Mouse (Mus musculus): ENCODE results near the gene Myo1h.

Gene Myo1h

GRCm38 (mm10) chr5:114296693-114297631 lies 8.0 kb downstream of the Myo1h start:
- no peak for DNase-seq (ENCODE audit: low spot score)

DNA sequence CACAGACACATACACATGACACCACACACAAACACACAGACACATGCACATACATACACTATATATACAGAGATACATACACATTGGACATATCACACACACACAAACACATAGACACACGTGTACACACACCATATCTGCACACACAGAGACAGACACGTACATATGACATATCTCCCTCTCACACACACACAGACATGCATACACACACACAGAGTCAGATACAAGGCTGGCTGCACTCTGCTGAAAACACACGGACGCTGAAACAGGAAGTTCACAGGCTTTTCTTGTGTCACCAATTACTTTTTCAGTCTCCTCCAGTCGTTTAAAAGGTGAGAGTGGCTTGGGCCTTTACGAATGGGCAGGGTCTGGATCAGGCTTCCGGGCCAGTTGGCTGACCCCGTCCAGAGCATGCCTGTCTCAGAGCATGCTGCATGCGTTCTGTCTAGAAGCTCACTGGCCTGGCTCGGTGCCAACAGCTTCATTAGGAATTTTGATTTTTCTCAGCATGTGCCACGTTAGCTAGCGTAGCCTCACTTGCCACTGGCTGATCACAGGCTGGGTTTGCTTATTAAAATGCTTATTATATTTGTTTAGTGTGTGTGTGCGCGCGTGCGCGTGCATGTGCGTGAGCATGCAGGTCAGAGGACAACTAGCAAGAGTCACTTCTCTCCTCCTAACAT lies 9.4 kb downstream of the Myo1h start:
- DNase-seq (ENCODE audit: low spot score), result no peak

DNA sequence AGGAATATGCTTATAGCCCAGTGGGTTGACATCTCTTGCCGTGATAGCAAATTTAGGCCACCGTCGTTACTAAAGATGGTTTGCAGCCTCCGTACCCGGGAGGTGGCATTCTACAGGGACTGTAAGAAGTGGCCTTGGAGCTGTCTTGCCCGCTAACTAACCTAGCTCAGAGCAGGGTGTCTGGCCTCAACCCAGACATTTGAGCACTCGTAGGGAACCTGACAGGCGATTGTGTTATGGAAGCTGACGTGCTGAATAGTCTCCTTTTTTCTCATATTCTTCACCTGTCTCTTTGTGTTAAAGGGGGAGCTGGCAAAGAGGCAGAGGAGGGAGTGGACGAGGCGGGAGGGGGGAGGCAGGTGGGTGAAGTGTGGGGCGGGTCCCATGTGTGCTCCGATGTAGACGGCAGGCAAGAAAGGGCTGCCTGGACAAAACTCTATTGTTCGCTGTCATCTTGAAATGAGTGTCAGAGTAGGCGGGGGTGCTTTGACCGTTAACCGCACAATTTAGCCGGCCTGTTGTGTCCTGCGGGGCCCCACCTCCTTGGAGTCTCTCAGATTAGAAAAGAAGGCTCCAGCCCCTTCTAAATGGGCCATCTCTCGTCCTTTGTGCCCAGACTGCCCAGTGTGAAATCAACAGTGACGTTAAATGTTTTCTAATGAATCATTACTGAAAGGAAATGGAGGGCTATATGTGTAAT lies 10.3 kb downstream of the Myo1h start:
- no peak for DNase-seq (ENCODE audit: low spot score)

DNA sequence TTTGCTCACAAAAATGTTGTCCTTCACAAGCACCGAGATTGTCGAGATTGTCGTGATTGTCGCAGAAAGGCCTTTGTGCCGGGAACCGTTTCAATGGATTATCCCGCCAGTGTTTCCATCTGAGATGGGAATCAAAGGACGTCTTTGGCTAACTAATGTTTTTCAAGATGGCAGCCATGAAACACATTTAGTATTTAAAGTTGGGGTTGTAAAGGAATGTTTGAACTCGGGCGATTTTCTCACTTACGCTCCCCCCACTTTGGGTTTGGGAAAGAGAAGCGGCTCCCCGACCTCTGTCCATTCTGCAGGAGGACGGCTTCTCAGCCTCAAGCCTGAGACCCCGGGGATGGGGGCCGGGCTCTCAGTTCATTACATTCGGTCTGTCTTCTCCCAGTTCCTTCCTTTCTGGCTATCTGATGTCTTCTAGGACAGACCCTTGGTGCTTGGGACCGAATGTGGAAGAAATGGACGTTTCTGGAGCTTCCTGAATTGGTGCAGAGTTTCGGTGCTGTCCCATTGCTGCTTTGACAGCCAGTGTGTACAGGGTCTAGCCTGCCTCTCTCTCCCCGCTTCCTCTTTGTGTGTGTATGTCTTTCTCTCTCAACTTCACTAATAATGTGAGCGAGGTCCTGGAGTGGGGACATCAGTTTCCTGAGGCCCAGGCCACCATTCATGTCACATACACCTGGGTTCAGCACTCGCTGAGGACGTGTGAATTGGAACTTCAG lies 11.1 kb downstream of the Myo1h start:
- no peak for DNase-seq (ENCODE audit: low spot score)

GRCm38 (mm10) chr5:114303166-114303565 lies 14.2 kb downstream of the Myo1h start:
- no peak for DNase-seq (ENCODE audit: low spot score)

- no peak for DNase-seq (ENCODE audit: low spot score)
These were observed 17.5 kb downstream of the Myo1h start for GRCm38 (mm10) chr5:114306496-114306895.

DNA sequence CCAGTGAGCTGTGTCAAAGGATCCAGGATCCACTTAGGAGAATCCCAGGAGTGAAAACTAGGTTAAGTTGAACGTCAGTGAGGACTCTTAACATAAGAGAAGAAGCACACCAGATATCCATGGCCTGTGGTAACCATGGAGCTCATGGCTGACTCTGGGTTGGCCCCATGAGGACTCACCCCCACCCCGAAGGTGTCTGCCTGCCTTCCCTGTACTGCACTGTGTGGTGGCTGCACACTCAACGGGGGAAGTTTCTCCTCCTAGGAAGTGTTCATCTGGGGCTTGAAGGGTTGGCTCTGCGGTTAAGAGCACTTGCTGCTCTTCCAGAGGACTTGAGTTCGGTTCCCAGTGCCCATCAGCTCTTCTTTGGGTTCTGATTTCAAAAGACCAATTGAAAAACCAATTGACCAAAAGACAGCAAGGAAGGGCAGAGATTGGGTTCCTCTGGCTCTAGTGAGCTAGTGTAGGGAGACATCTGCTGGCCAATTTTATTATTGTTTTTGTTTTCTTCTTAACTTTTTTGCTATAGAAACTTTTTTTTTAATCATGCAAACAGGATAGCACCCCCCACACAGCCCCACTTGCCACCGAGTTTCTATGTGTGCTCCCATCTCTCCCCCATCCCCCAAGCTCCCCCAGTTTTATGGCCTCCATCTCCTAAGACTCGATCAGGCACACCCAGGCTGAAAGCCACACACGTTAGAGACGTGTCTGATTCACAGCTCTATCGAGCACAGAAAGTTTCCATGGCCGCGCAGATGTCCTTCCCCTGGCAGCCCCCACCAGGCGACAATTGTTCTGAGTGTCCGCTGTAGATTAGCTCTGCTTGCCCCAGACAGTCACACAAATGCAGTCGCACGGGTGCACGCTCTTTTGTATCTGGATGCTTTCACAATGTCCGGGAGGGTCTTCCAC lies 20.1 kb downstream of the Myo1h start:
- no peak for DNase-seq (ENCODE audit: low spot score)

DNA sequence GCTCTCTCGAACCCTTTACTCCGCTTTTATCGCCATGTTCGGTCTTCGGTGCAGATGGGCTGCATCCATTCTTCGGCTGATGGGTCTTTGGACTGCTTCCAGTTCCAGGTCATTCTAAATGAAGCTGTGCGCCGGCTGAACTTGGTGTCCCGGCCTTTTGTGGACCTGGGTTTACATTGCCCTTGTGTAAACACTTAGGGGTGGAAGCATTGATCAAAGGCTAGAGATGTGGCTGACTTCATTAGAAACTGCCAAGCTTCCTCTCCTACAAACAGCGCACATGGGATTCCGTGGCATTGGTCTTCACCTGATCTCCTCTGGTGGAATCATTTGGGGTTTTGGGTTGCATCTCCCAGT lies 20.7 kb downstream of the Myo1h start:
- DNase-seq (ENCODE audit: low spot score), result no peak

DNA sequence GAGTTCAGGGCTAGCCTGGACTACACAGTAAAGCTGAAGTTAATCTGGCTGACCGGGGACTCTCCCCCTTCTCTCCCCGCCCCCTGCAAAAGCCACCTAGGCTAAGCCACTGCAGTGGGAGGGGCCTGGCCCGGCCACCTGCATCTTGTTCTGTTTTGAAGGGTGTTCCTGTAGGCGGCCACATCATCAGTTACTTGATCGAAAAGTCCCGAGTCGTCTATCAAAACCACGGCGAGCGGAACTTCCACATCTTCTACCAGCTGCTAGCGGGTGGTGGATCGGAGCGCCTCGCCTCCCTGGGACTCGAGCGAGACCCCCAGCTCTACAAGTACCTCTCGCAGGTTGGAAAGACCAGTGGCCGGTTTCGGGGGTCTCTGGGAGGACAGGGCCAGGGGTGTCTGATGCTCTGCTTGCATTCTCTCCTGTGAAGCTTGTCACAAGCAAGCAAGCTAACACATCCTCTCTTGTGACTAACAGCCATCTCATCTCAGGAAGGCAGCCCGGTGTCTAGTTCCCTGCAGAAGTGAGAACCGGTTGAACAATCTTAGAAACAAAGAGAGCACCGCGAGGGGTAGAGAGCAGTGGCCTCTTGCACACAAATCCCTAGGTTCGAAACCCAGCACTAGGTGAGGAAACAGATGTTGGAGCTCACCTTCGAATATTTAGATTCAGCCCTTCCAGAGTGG lies 34.3 kb downstream of the Myo1h start:
- DNase-seq (ENCODE audit: low spot score), result no peak

DNA sequence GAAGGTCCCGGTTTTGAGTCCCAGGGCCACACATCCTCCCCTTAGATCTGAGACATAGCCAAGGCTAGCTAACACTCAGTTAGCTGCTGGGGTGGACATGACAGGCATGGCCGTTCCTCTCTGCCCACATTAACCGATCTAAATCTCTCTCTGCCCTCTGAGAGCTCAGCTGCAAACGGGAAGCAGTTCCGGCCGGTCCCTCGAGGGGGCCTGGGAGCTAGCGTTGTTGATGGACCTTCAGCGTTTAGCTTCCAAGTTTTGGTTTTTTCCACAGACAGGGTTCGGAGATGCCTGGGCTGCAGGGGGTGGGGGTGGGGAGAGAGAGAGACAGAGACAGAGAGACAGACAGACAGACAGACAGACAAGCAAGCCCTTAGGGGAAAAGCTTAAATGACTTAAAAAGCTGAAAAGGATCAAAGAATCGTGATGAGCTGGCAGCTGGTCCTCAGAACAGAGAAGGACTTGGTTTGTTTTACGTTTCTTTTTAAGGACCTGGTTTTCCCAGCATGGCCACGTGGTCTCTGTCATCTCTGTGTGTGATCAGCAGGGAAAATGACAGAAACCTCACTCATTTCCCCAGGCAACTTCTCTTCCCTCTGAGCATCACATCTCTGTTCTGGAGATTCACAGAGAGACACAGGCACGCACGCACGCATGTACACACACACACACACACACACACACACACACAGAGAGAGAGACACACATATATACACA lies 35.0 kb downstream of the Myo1h start:
- peak; percentile 44 for DNase-seq (ENCODE audit: low spot score)

- no peak for DNase-seq (ENCODE audit: low spot score)
These were observed 54.0 kb downstream of the Myo1h start for GRCm38 (mm10) chr5:114342996-114343395.

- no peak for DNase-seq (ENCODE audit: low spot score)
These were observed 54.6 kb downstream of the Myo1h start for GRCm38 (mm10) chr5:114343612-114344011.

GRCm38 (mm10) chr5:114345538-114345937 lies 56.6 kb downstream of the Myo1h start:
- DNase-seq (ENCODE audit: low spot score), result no peak

GRCm38 (mm10) chr5:114347005-114347404 lies 58.0 kb downstream of the Myo1h start:
- no peak for DNase-seq (ENCODE audit: low spot score)

DNA sequence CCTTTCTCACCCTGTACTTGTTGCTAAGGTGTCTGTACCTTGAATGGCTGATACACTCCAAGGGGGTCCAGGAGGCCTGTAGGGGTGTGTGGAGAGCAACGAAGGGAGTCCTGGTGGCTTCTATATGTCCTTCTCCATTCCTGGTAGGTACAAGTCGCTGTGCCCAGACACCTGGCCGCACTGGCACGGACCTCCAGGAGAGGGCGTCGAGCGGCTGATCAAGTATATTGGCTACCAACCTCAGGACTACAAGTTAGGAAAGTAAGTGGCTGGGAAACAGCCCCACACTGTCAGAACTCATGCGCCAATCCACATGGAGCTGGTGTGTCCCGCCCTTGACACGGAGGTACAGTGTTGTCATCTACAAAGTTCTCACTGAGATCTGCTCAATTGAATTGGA lies 62.5 kb downstream of the Myo1h start:
- DNase-seq (ENCODE audit: low spot score), result no peak

DNA sequence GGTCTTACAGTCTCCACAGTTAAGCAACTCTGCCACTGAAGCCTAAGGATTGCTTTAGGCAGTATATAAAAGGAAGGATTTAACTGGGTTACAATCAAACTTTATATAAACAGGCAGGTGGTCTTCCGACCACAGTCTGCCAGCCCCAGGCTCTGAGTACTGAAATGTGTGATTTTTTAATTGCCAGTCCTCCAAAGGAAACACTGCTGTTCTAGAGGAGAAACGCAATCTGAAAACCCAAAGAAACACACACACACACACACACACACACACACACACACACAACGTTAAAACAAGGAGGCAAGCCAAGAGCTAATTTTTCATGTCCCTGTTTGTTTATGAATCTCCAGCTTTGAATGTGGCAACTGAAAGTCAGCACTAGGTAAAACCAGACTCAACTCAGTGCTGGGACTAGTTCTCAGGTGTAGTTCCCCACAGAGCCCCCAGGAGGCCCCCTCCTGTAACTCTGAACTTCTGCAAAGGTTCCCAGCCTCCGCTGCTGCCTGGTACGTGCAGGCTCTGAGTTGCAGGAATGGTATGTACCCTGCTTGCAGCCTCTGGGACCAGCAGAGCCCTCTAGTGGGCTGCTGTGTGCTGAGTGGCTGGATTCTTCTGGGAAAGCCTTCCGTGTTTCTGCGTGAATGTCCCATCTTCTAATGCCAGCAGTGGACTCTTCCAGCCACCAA lies 67.4 kb downstream of the Myo1h start:
- DNase-seq (ENCODE audit: low spot score), result peak; percentile 70

DNA sequence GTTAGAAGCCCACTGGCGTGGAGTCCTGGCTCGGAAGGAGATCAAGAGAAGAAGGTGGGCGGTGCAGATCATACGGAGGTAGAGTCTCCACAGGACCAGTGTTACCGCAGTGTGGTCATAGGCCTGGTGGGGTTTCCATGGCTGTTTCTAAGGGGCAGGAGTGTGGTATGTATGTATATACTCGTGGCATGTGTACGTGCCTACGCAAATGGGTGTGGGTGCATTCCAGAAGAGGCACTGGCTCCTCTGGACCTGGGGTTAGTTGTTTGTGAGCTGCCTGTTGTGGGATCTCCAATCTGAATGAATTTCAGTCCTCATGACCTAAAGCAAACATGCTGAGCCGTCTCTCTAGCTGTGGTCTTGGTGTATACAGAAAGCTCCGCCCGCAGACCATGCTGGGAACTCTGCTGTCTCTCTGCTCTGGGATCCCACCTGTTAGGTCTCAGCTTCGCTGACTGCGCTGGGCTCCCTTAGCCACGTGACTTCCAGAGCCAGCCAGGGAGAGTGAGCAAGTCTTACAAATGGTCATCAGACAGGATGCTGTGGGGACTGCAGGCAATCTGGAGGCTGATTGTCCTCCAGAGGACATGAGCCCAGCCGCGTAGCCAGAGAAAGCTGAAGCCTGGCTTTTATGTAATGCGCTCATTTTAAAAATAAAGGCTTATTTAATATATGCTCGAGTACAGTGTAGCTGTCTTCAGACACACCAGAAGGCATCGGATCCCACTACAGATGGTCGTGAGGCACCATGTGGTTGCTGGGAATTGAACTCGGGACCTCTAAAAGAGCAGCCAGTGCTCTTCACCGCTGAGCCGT lies 68.2 kb downstream of the Myo1h start:
- DNase-seq (ENCODE audit: low spot score), result no peak

GRCm38 (mm10) chr5:114358833-114359232 lies 69.9 kb downstream of the Myo1h start:
- no peak for DNase-seq (ENCODE audit: low spot score)

All from ovary, postnatal 14 days (tissue).